Mouse (Mus musculus) forebrain, embryonic 12.5 days (tissue): Measurements from ENCODE around the gene Ankrd9. TPM values are rescaled to one million over a fixed set of nuclear protein-coding genes. Genes with fewer than 3 reads are reported as not detected.

ENCODE experiments used
- ATAC-seq: fragments of 200-750 bp; cut with Nextera tagmentation; 2 replicates; pipeline ENCODE4 v1.8.0; 2017; ENCODE audit warnings: moderate TSS enrichment; ENCODE audit not compliant: low FRiP score
- H3K27ac ChIP-seq: fragments of 300-500 bp; sonication (generic); 2 replicates; pipeline ENCODE4 v1.5.1; 2016; ENCODE audit warnings: mild to moderate bottlenecking
- H3K27me3 ChIP-seq: fragments of 300-500 bp; sonication (generic); 2 replicates; pipeline ENCODE4 v1.6.1; 2016; ENCODE audit warnings: mild to moderate bottlenecking
- H3K36me3 ChIP-seq: fragments of 300-500 bp; sonication (generic); replicated peaks from 2 replicates; pipeline ENCODE4 v1.6.1; 2016; ENCODE audit warnings: mild to moderate bottlenecking
- H3K4me1 ChIP-seq: fragments of 300-500 bp; sonication (generic); 2 replicates; pipeline ENCODE4 v1.6.1; 2016
- H3K4me2 ChIP-seq: fragments of 300-500 bp; sonication (generic); 2 replicates; pipeline ENCODE4 v1.6.1; 2016; ENCODE audit warnings: mild to moderate bottlenecking, moderate library complexity
- H3K4me3 ChIP-seq: fragments of 300-500 bp; sonication (generic); replicated peaks from 2 replicates; pipeline ENCODE4 v1.5.1; 2016; ENCODE audit warnings: mild to moderate bottlenecking
- H3K9ac ChIP-seq: fragments of 300-500 bp; sonication (generic); 2 replicates; pipeline ENCODE4 v1.6.1; 2016; ENCODE audit warnings: mild to moderate bottlenecking
- H3K9me3 ChIP-seq: fragments of 300-500 bp; sonication (generic); 2 replicates; pipeline ENCODE4 v1.6.1; 2016
- WGBS: fragments of 180-500 bp; shearing (Covaris S2); methylation state at CpG from one replicate; pipeline ENCODE4 v1.1.7; 2016; 5-methylcytosine and 5-hydroxymethylcytosine counted together
- polyA plus RNA-seq: library from polyadenylated mRNA; unstranded; fragments of >200 nt; fragmentation: Nextera tagmentation; extraction: Ambion mirVana; gene quantifications from 2 replicates; pipeline ENCODE4 v1.2.1, GENCODE M21; 2016

Ankrd9 gene
- 15.0 and 15.5 TPM in 2 replicates for polyA plus RNA-seq

- ATAC-seq = peak; percentile 98
- Histone ChIP-seq H3K27me3 (no peaks in the 10 kb centered on the region), H3K27ac (peak within 1 kb of the TSS; percentile 68; the same call in 1 of the 2 replicates), H3K4me2 (peak within 1 kb of the TSS; percentile 96), H3K36me3 (peaks cover 33% of the 10 kb centered on the region), H3K4me1 (peaks cover 13% of the 10 kb centered on the region), H3K9ac (peak within 1 kb of the TSS; percentile 84), H3K4me3 (peak within 1 kb of the TSS; percentile 87), H3K9me3 (no peaks in the 10 kb centered on the region)
- under 1% methylated on average over 84 of the region's 90 CpGs for WGBS
Measured at GRCm38 (mm10) chr12:110978607-110979406, at the start of gene Ankrd9. Gene Ankrd9, minus strand, starts transcription at chr12:110979040.

- no peaks in the 10 kb centered on the region for H3K4me1 ChIP-seq
- H3K9me3 ChIP-seq = no peaks in the 10 kb centered on the region
- H3K9ac ChIP-seq = no peak overlapping the region
- H3K27me3 ChIP-seq = no peaks in the 10 kb centered on the region
- no peak overlapping the region for H3K4me2 ChIP-seq
- H3K36me3 ChIP-seq = no peaks in the 10 kb centered on the region
- 67% methylated on average over 3 of the region's 3 CpGs for WGBS
- H3K27ac ChIP-seq = no peak overlapping the region
- ATAC-seq = no peak
- H3K4me3 ChIP-seq = no peak overlapping the region
Measured at GRCm38 (mm10) chr12:111021577-111021976, 42.7 kb upstream of the Ankrd9 start.

- ATAC-seq = no peak
- H3K27ac ChIP-seq = no peak overlapping the region
- H3K27me3 ChIP-seq = no peaks in the 10 kb centered on the region
- 23% methylated on average over 1 of the region's 1 CpGs for WGBS
- H3K4me3 ChIP-seq = no peak overlapping the region
- H3K4me1 ChIP-seq = no peaks in the 10 kb centered on the region
- no peak overlapping the region for H3K4me2 ChIP-seq
- no peaks in the 10 kb centered on the region for H3K9me3 ChIP-seq
- H3K9ac ChIP-seq = no peak overlapping the region
- no peaks in the 10 kb centered on the region for H3K36me3 ChIP-seq
Measured at GRCm38 (mm10) chr12:111021138-111021537, 42.3 kb upstream of the Ankrd9 start.

- no peaks in the 10 kb centered on the region for H3K9me3 ChIP-seq
- H3K4me1 ChIP-seq = no peaks in the 10 kb centered on the region
- H3K4me2 ChIP-seq = no peak overlapping the region
- no peaks in the 10 kb centered on the region for H3K36me3 ChIP-seq
- 91% methylated on average over 2 of the region's 2 CpGs for WGBS
- no peak for ATAC-seq
- no peak overlapping the region for H3K4me3 ChIP-seq
- H3K27ac ChIP-seq = no peak overlapping the region
- no peaks in the 10 kb centered on the region for H3K27me3 ChIP-seq
- H3K9ac ChIP-seq = no peak overlapping the region
Measured at GRCm38 (mm10) chr12:111019086-111019485, 40.2 kb upstream of the Ankrd9 start.

GRCm38 (mm10) chr12:111018068-111018467 lies 39.2 kb upstream of the Ankrd9 start:
- H3K9ac ChIP-seq = no peak overlapping the region
- H3K9me3 ChIP-seq = no peaks in the 10 kb centered on the region
- no peaks in the 10 kb centered on the region for H3K4me1 ChIP-seq
- H3K4me3 ChIP-seq = no peak overlapping the region
- whole genome bisulfite sequencing = 93% methylated on average over 11 of the region's 11 CpGs
- no peaks in the 10 kb centered on the region for H3K27me3 ChIP-seq
- no peak overlapping the region for H3K27ac ChIP-seq
- ATAC-seq = no peak
- no peak overlapping the region for H3K4me2 ChIP-seq
- H3K36me3 ChIP-seq = no peaks in the 10 kb centered on the region

GRCm38 (mm10) chr12:111016807-111017206 lies 38.0 kb upstream of the Ankrd9 start:
- ATAC-seq = no peak
- H3K27ac ChIP-seq = no peak overlapping the region
- WGBS = 87% methylated on average over 3 of the region's 3 CpGs

GRCm38 (mm10) chr12:111009615-111010257 lies 30.9 kb upstream of the Ankrd9 start:
- 76% methylated on average over 6 of the region's 6 CpGs for WGBS
- H3K36me3 ChIP-seq = no peaks in the 10 kb centered on the region
- H3K27ac ChIP-seq = no peak overlapping the region
- H3K4me2 ChIP-seq = no peak overlapping the region
- H3K4me1 ChIP-seq = peaks cover 17% of the 10 kb centered on the region; the same call in 1 of the 2 replicates
- ATAC-seq = no peak
- no peaks in the 10 kb centered on the region for H3K27me3 ChIP-seq
- no peak overlapping the region for H3K9ac ChIP-seq
- H3K4me3 ChIP-seq = no peak overlapping the region
- H3K9me3 ChIP-seq = no peaks in the 10 kb centered on the region

More at GRCm38 (mm10) chr12:111016807-111017206, 38.0 kb upstream of the Ankrd9 start:
- Histone ChIP-seq H3K4me1 (no peaks in the 10 kb centered on the region), H3K27me3 (no peaks in the 10 kb centered on the region), H3K9me3 (no peaks in the 10 kb centered on the region), H3K36me3 (no peaks in the 10 kb centered on the region), H3K4me2 (no peak overlapping the region), H3K9ac (no peak overlapping the region), H3K4me3 (no peak overlapping the region)

GRCm38 (mm10) chr12:111008500-111009490 lies 30.0 kb upstream of the Ankrd9 start:
- no peak overlapping the region for H3K4me2 ChIP-seq
- ATAC-seq = no peak
- 82% methylated on average over 11 of the region's 11 CpGs for WGBS
- H3K27ac ChIP-seq = no peak overlapping the region
- H3K9ac ChIP-seq = no peak overlapping the region
- no peaks in the 10 kb centered on the region for H3K36me3 ChIP-seq
- H3K27me3 ChIP-seq = no peaks in the 10 kb centered on the region
- no peaks in the 10 kb centered on the region for H3K9me3 ChIP-seq
- H3K4me1 ChIP-seq = peaks cover 17% of the 10 kb centered on the region; the same call in 1 of the 2 replicates
- H3K4me3 ChIP-seq = no peak overlapping the region

GRCm38 (mm10) chr12:111007134-111008103 lies 28.6 kb upstream of the Ankrd9 start:
- H3K9ac ChIP-seq = no peak overlapping the region
- 75% methylated on average over 14 of the region's 14 CpGs for WGBS

GRCm38 (mm10) chr12:111006339-111006738 lies 27.5 kb upstream of the Ankrd9 start:
- no peak overlapping the region for H3K4me3 ChIP-seq
- H3K27ac ChIP-seq = 0 out of 2 replicates have a peak overlapping the region, but pooled peaks have one; percentile 13
- no peaks in the 10 kb centered on the region for H3K27me3 ChIP-seq
- H3K9ac ChIP-seq = no peak overlapping the region
- H3K4me2 ChIP-seq = no peak overlapping the region
- WGBS = 60% methylated on average over 5 of the region's 5 CpGs
- ATAC-seq = no peak
- H3K9me3 ChIP-seq = no peaks in the 10 kb centered on the region
- no peaks in the 10 kb centered on the region for H3K36me3 ChIP-seq
- H3K4me1 ChIP-seq = peaks cover 17% of the 10 kb centered on the region; the same call in 1 of the 2 replicates

More at GRCm38 (mm10) chr12:111007134-111008103, 28.6 kb upstream of the Ankrd9 start:
- H3K36me3 ChIP-seq = no peaks in the 10 kb centered on the region
- H3K9me3 ChIP-seq = no peaks in the 10 kb centered on the region
- no peak overlapping the region for H3K4me2 ChIP-seq
- peaks cover 17% of the 10 kb centered on the region; the same call in 1 of the 2 replicates for H3K4me1 ChIP-seq
- no peak overlapping the region for H3K4me3 ChIP-seq
- H3K27ac ChIP-seq = no peak overlapping the region
- H3K27me3 ChIP-seq = no peaks in the 10 kb centered on the region
- ATAC-seq = no peak

- Histone ChIP-seq H3K27me3 (no peaks in the 10 kb centered on the region), H3K9ac (no peak overlapping the region), H3K4me2 (no peak overlapping the region), H3K4me1 (peaks cover 17% of the 10 kb centered on the region; the same call in 1 of the 2 replicates), H3K9me3 (no peaks in the 10 kb centered on the region), H3K4me3 (no peak overlapping the region), H3K36me3 (no peaks in the 10 kb centered on the region), H3K27ac (no peak overlapping the region)
- ATAC-seq = no peak
- WGBS = 72% methylated on average over 6 of the region's 6 CpGs
Measured at GRCm38 (mm10) chr12:111005803-111006202, 27.0 kb upstream of the Ankrd9 start.
